29 mouse cellular contexts compared by ENCODE assay signal in genomic region chr3:149157381-149157780, GRCm38 (mm10).
DNase-seq lines count a peak whose midpoint lies in the region; ATAC-seq and TF ChIP-seq lines count a peak whose summit lies in the region.
"Had no signal": no experiment of that assay in that cellular context is flagged by ENCODE, and none has a peak within 500 bp of the region (broad histone marks: within the 10 kb centered on the region; RNA-seq: fewer than 3 reads in every experiment).

No protein-coding gene starts in this region.

- H3K4me3 ChIP-seq in embryonic facial prominence, embryonic 14.5 days (ENCODE audit: low read depth, low read length) = no peak overlapping the region
- no peak overlapping the region for H3K4me3 ChIP-seq in embryonic facial prominence, embryonic 10.5 days
- H3K4me3 ChIP-seq in intestine, embryonic 14.5 days (ENCODE audit: low read depth, low read length) = no peak overlapping the region
- no peak overlapping the region for H3K4me3 ChIP-seq in intestine, postnatal 0 days (ENCODE audit: low read depth, low read length)
- no peak overlapping the region for H3K4me3 ChIP-seq in stomach, embryonic 15.5 days (replicated peaks)
- H3K4me3 ChIP-seq in hindbrain, embryonic 12.5 days = no peak overlapping the region
- H3K4me3 ChIP-seq: embryonic facial prominence, embryonic 12.5 days; embryonic facial prominence, embryonic 15.5 days; erythroblast, embryonic 14.5 days; forebrain, embryonic 10.5 days; forebrain, embryonic 12.5 days had no signal

- H3K4me2 ChIP-seq in embryonic facial prominence, embryonic 14.5 days (ENCODE audit: low read depth, low read length) = no peak overlapping the region
- H3K4me2 ChIP-seq in intestine, embryonic 14.5 days (ENCODE audit: low read length) = no peak overlapping the region
- no peak overlapping the region for H3K4me2 ChIP-seq in intestine, postnatal 0 days (replicated peaks; ENCODE audit: low read depth)
- no peak overlapping the region for H3K4me2 ChIP-seq in stomach, embryonic 15.5 days
- no peak overlapping the region for H3K4me2 ChIP-seq in hindbrain, embryonic 12.5 days (replicated peaks)
- H3K4me2 ChIP-seq: embryonic facial prominence, embryonic 12.5 days; embryonic facial prominence, embryonic 15.5 days; forebrain, embryonic 12.5 days had no signal

- no peaks in the 10 kb centered on the region for H3K36me3 ChIP-seq in embryonic facial prominence, embryonic 14.5 days (ENCODE audit: control insufficient read depth, insufficient read depth, low read length)
- no peaks in the 10 kb centered on the region for H3K36me3 ChIP-seq in embryonic facial prominence, embryonic 10.5 days (replicated peaks)
- H3K36me3 ChIP-seq in intestine, embryonic 14.5 days (ENCODE audit: control insufficient read depth, insufficient read depth, low read length) = no peaks in the 10 kb centered on the region
- H3K36me3 ChIP-seq in intestine, postnatal 0 days (ENCODE audit: control insufficient read depth, insufficient read depth) = no peaks in the 10 kb centered on the region
- H3K36me3 ChIP-seq in stomach, embryonic 15.5 days = no peaks in the 10 kb centered on the region
- no peaks in the 10 kb centered on the region for H3K36me3 ChIP-seq in hindbrain, embryonic 12.5 days
- H3K36me3 ChIP-seq: embryonic facial prominence, embryonic 12.5 days; embryonic facial prominence, embryonic 15.5 days; forebrain, embryonic 10.5 days; forebrain, embryonic 12.5 days; G1E had no signal

- no peaks in the 10 kb centered on the region for H3K27me3 ChIP-seq in embryonic facial prominence, embryonic 14.5 days (replicated peaks; ENCODE audit: control insufficient read depth, insufficient read depth, low read length)
- no peaks in the 10 kb centered on the region for H3K27me3 ChIP-seq in embryonic facial prominence, embryonic 10.5 days (replicated peaks; ENCODE audit: low read depth, poor library complexity, severe bottlenecking)
- H3K27me3 ChIP-seq in intestine, embryonic 14.5 days (replicated peaks; ENCODE audit: control insufficient read depth, insufficient read depth, low read length) = no peaks in the 10 kb centered on the region
- H3K27me3 ChIP-seq in intestine, postnatal 0 days (replicated peaks; ENCODE audit: control insufficient read depth, insufficient read depth, low read length) = no peaks in the 10 kb centered on the region
- no peaks in the 10 kb centered on the region for H3K27me3 ChIP-seq in stomach, embryonic 15.5 days (replicated peaks)
- H3K27me3 ChIP-seq in hindbrain, embryonic 12.5 days = no peaks in the 10 kb centered on the region
- H3K27me3 ChIP-seq: CH12.LX; embryonic facial prominence, embryonic 12.5 days; embryonic facial prominence, embryonic 15.5 days; forebrain, embryonic 12.5 days; Patski had no signal

- H3K9ac ChIP-seq in embryonic facial prominence, embryonic 14.5 days (ENCODE audit: low read depth, low read length) = no peak overlapping the region
- H3K9ac ChIP-seq in intestine, embryonic 14.5 days (ENCODE audit: low read length) = no peak overlapping the region
- no peak overlapping the region for H3K9ac ChIP-seq in intestine, postnatal 0 days (ENCODE audit: low read depth, low read length)
- H3K9ac ChIP-seq in stomach, embryonic 15.5 days = no peak overlapping the region
- H3K9ac ChIP-seq in hindbrain, embryonic 12.5 days = no peak overlapping the region
- H3K9ac ChIP-seq: embryonic facial prominence, embryonic 12.5 days; embryonic facial prominence, embryonic 15.5 days; forebrain, embryonic 12.5 days had no signal

- 85% methylated on average over 8 of the region's 8 CpGs for WGBS in embryonic facial prominence, embryonic 14.5 days
- 87% methylated on average over 8 of the region's 8 CpGs for WGBS in embryonic facial prominence, embryonic 10.5 days
- 82% methylated on average over 8 of the region's 8 CpGs for WGBS in intestine, embryonic 14.5 days
- WGBS in intestine, postnatal 0 days = 51% methylated on average over 8 of the region's 8 CpGs
- WGBS in stomach, embryonic 15.5 days = 78% methylated on average over 8 of the region's 8 CpGs
- WGBS in hindbrain, embryonic 12.5 days = 90% methylated on average over 8 of the region's 8 CpGs

- H3K9me3 ChIP-seq in embryonic facial prominence, embryonic 14.5 days (ENCODE audit: control insufficient read depth, low read length) = no peaks in the 10 kb centered on the region
- no peaks in the 10 kb centered on the region for H3K9me3 ChIP-seq in embryonic facial prominence, embryonic 10.5 days
- no peaks in the 10 kb centered on the region for H3K9me3 ChIP-seq in intestine, embryonic 14.5 days (ENCODE audit: control insufficient read depth, low read length)
- no peaks in the 10 kb centered on the region for H3K9me3 ChIP-seq in intestine, postnatal 0 days (ENCODE audit: control insufficient read depth)
- H3K9me3 ChIP-seq in stomach, embryonic 15.5 days = no peaks in the 10 kb centered on the region
- no peaks in the 10 kb centered on the region for H3K9me3 ChIP-seq in hindbrain, embryonic 12.5 days (replicated peaks)
- H3K9me3 ChIP-seq: embryonic facial prominence, embryonic 12.5 days; embryonic facial prominence, embryonic 15.5 days; forebrain, embryonic 10.5 days; forebrain, embryonic 12.5 days had no signal

- no peaks in the 10 kb centered on the region for H3K4me1 ChIP-seq in embryonic facial prominence, embryonic 14.5 days (ENCODE audit: control insufficient read depth, insufficient read depth, low read length)
- no peaks in the 10 kb centered on the region for H3K4me1 ChIP-seq in embryonic facial prominence, embryonic 10.5 days
- no peaks in the 10 kb centered on the region for H3K4me1 ChIP-seq in intestine, embryonic 14.5 days (replicated peaks; ENCODE audit: control insufficient read depth, insufficient read depth, low read length)
- peaks cover 3% of the 10 kb centered on the region; the same call in 1 of the 2 replicates for H3K4me1 ChIP-seq in intestine, postnatal 0 days (replicated peaks; ENCODE audit: control insufficient read depth, insufficient read depth, low read length)
- no peaks in the 10 kb centered on the region for H3K4me1 ChIP-seq in stomach, embryonic 15.5 days
- H3K4me1 ChIP-seq in hindbrain, embryonic 12.5 days = no peaks in the 10 kb centered on the region
- H3K4me1 ChIP-seq: embryonic facial prominence, embryonic 12.5 days; embryonic facial prominence, embryonic 15.5 days; forebrain, embryonic 12.5 days had no signal

- ATAC-seq in embryonic facial prominence, embryonic 14.5 days (ENCODE audit: low read depth) = no peak
- ATAC-seq in intestine, embryonic 14.5 days (replicated peaks; ENCODE audit: low FRiP score, low TSS enrichment, low read depth) = 0 out of 2 replicates have a peak, but pooled peaks have one; percentile 12
- ATAC-seq in intestine, postnatal 0 days = no peak
- ATAC-seq in stomach, embryonic 15.5 days (ENCODE audit: insufficient read depth, low FRiP score, low read depth) = peak; percentile 43; the same call in 1 of the 2 replicates
- no peak for ATAC-seq in hindbrain, embryonic 12.5 days (ENCODE audit: low FRiP score)
- ATAC-seq: CD4-positive, CD25-positive, alpha-beta regulatory T cell, adult 4 months; forebrain, embryonic 14.5 days; forebrain, embryonic 16.5 days; Patski had no signal

- TF ChIP-seq CTCF in intestine, postnatal 0 days (IDR thresholded peaks at IDR 0.05; ENCODE audit: low read depth) = no peak

- DNase-seq in embryonic facial prominence, embryonic 14.5 days (ENCODE audit: low spot score) = peak; percentile 46
- no peak for DNase-seq in embryonic facial prominence, embryonic 10.5 days (ENCODE audit: low spot score)
- no peak for DNase-seq in intestine, embryonic 14.5 days (ENCODE audit: low spot score)
- no peak for DNase-seq in right cerebral cortex, adult 18-20 months
- DNase-seq: adrenal gland, adult 2 months; adrenal gland, postnatal 10 days; adrenal gland, postnatal 25 days; B cell, adult 2 months; cerebellum, adult 11 months; cerebellum, adult 18-20 months; cerebellum, adult 8-10 months; cerebellum, adult 9-11 months; cerebellum, postnatal 14 days; cerebellum, postnatal 36 days; embryo, embryonic 11 days had no signal

- no peak overlapping the region for H3K27ac ChIP-seq in embryonic facial prominence, embryonic 14.5 days (replicated peaks; ENCODE audit: low read depth, low read length)
- H3K27ac ChIP-seq in embryonic facial prominence, embryonic 10.5 days (replicated peaks) = no peak overlapping the region
- no peak overlapping the region for H3K27ac ChIP-seq in intestine, embryonic 14.5 days (ENCODE audit: low read depth)
- no peak overlapping the region for H3K27ac ChIP-seq in intestine, postnatal 0 days (ENCODE audit: low read depth, low read length)
- no peak overlapping the region for H3K27ac ChIP-seq in stomach, embryonic 15.5 days
- no peak overlapping the region for H3K27ac ChIP-seq in hindbrain, embryonic 12.5 days
- H3K27ac ChIP-seq: embryonic facial prominence, embryonic 12.5 days; embryonic facial prominence, embryonic 15.5 days; forebrain, embryonic 10.5 days; forebrain, embryonic 12.5 days had no signal

Comparison
In these comparisons a context has a peak if more than half of its experiments do, and no peak if none do; other contexts are left out.
1. ATAC-seq: peak in intestine, embryonic 14.5 days (single experiment) and stomach, embryonic 15.5 days (single experiment); none in embryonic facial prominence, embryonic 14.5 days (single experiment), intestine, postnatal 0 days (single experiment) and hindbrain, embryonic 12.5 days (single experiment).